Mouse (Mus musculus) left cerebral cortex, postnatal 14 days (tissue): ENCODE data around the gene Snx10. TPM values are rescaled to one million over a fixed set of nuclear protein-coding genes. Genes with fewer than 3 reads are reported as not detected.

Source experiments
- DNase-seq, 2 experiments: peaks; one replicate each; pipeline ENCODE4 v3.0.0; 2021 to 2022; ENCODE audit warnings: low spot score in 2 of 2, mixed read lengths in 1 of 2
- intact Hi-C: fragments of 180-260 bp; cut with DNase I; formaldehyde crosslinking; loops from one replicate; pipeline ENCODE4 v1.15.1; 2025
- total RNA-seq, 2 experiments: library from RNA; stranded (reverse); gene quantifications; 2 replicates each; pipeline ENCODE4 v1.2.3; 2021

The Snx10 gene
- total RNA-seq, 2 experiments from 2014 or later, result 114 to 116 TPM

GRCm38 (mm10) chr6:51524321-51524931, 725 bp downstream of the Snx10 start:
- intact Hi-C loops, result no loop called here
- peak; percentile 40 to 54 for DNase-seq

DNA sequence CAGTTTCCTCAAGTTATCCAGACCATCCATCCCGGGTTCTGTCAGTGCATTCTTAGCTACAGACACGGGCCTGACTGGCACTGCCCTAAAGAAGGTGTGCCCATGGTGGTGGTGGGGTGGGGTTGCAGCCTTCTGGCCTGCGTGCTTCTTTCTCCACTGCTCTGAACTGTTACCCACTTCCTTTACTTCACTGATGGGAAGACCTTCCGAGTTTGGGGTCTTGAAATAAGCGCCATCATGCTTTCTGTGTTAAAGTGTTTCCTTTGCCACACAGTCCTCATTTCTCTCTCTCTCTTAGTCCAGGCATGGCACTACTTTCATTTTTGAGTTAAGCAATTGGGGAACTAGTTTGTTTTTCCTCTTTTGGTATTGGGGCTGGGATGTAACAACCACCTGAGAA, 1.3 kb downstream of the Snx10 start:
- no peak for DNase-seq
- intact Hi-C loops, result no loop called here

GRCm38 (mm10) chr6:51529457-51529856, 5.8 kb downstream of the Snx10 start:
- intact Hi-C loops, result no loop called here

GRCm38 (mm10) chr6:51533467-51534200, 9.9 kb downstream of the Snx10 start:
- DNase-seq, result no peak
- intact Hi-C loops, result no loop called here

More at GRCm38 (mm10) chr6:51529457-51529856, 5.8 kb downstream of the Snx10 start:
- no peak for DNase-seq

DNA sequence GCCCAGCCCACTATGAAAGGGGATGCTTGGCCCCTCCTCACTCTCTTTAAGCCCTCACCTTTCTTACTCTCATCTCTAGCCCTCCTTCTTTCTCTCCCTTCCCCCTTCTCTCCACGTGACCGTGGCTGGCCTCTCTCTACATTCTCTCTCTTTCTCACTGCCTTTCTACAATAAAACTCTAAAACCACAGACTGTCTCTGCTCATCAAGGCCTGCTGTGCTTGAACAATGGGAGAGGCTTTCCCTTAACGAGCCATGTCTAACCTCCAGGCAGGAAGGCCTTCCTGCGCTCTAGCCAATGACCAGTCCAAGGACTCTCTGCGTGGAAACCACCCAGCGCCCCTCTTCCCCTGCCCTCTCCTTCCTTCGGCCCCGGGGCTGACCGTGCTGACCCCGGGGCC, 11.9 kb downstream of the Snx10 start:
- DNase-seq, result no peak
- intact Hi-C loops, result no loop called here

DNA sequence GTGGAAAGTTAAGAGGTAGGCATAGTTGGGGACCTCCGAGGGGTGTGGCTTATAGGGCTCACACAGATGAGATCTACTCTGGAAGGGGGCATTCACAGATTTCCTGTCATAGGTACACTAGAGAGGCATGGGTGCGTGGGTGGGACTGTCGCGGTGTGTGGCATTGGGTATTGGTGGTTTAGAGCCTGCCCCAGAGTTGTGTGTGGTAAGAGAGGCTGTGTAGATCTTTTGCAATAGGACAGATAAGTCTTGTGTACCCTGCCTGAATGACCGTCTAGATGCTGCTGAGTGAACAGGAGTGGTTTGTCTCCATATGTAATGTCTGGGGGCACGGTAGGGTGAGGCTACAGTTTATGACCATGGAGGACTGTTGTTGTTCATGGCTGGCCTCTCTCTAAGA, 16.8 kb downstream of the Snx10 start:
- intact Hi-C loops, result no loop called here
- DNase-seq, result no peak

DNA sequence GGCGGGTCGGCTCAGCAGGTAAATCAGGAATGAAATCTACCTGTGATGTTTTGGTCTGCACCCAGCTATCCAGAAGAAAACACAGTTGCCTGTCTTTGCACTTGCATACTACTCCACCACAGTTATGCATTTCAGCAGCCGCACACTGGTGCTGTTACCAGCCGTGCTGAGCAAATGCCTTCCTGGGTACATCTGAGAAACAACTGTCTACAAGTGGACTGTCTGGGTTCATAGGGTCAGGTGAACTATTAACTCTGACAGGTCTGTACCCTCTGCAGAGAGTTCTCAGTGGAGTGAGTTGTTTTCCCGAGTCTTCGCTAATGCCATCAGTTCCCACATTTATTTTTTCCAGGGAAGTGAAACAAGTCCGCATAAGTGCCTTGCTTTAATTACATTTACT, 17.7 kb downstream of the Snx10 start:
- no peak for DNase-seq
- intact Hi-C loops, result no loop called here

- DNase-seq, result no peak
- intact Hi-C loops, result no loop called here
Observed at GRCm38 (mm10) chr6:51542147-51542546, 18.4 kb downstream of the Snx10 start.

DNA sequence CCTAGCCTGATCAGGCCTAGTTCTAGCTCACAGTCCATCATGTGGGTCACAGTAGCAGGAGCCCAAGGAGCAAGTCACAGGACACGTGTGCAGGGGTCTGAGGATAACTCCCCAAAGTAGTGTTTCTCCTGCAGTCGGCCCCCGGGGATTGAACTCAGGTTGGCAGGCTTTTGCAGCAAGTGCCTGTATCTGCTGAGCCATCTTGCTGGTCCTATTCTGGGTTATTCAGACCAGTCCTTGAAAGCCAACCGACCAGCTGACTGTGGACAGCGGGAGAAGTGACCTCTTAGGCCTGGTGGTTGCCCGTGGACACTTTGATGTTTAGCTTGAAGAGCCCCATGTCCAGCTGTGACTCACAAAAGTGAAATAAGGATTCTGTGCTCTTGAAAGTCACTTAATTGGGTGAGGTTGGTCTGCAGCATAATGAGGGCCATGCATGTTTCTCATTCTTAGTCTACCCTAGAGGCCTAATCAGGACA, 20.0 kb downstream of the Snx10 start:
- intact Hi-C loops, result no loop called here
- DNase-seq, result no peak

DNA sequence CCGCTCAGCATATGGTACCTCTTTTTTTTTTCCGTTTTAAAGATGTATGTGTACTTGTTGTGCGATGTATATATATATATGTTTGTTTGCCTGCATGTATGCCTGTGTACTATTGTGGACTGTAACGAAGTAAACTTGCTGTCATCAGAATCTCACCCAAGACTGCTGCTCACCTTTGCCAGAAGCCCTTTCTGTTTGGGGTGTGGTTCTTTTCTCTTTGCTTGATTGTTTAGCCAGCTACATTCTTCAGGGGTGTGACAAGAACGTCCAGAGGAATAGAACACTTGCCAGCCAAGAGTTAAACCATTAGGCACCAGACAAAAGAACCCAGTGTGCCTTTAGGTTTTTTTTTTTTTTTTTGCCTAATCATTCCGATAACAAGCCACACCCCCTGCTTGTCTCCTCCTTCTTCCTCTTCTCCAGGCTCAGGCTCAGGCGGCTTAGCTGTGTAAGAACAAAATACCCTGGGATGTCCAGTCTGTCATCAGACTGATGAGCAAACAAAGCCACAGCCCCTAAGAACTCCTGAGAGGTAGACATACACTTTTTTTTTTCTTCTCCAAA, 20.5 kb downstream of the Snx10 start:
- DNase-seq, result no peak
- intact Hi-C loops, result no loop called here

GRCm38 (mm10) chr6:51545219-51545859, 21.6 kb downstream of the Snx10 start:
- intact Hi-C loops, result no loop called here
- DNase-seq, result no peak

DNA sequence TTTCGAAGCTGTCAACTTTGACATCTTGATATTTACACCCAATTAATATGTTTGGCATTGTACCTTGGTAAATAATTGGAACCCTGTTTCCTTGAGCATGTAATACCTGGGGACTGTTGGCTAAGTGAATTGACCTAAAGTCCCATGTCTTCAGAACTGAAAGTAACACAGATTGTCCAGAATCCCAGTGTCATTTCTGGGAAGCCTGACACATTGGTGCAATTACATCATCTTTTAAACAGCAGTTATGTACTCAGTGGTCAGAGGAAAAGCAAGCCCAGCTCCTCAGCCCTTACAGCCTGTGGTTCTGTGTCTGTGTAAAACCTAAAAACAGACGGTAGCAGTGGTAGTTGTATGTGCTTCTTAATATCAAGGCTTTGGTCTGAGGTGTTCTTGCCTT, 22.4 kb downstream of the Snx10 start:
- intact Hi-C loops, result no loop called here
- DNase-seq, result no peak

DNA sequence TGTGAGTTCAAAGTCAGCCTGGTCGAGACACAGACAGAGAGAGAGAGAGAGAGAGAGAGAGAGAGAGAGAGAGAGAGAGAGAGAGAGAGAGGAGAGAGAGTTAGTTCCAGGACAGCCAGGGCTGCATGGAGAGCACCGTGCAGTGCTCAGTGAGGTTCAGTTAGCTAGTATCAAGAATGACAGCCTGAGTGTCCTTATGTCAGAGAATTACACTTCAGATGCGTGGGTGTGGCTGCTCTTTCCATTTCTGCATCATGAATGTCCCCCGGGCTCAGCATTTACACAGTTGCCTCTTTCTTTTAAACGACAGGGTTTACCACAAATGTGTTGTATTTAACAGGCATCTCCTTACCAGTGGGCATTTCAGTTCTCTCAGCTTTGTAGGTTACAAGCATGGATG, 25.1 kb downstream of the Snx10 start:
- intact Hi-C loops, result no loop called here
- DNase-seq, result peak in 1 of 2 experiments; percentile 38

GRCm38 (mm10) chr6:51551267-51551802, 27.6 kb downstream of the Snx10 start:
- DNase-seq, result no peak
- intact Hi-C loops, result loop anchor here (5.0 kb wide), 2 partner anchors 34 to 79 kb away; partner anchors contain the start of gene Cbx3

- intact Hi-C loops, result no loop called here
Observed at GRCm38 (mm10) chr6:51556562-51556961, 32.9 kb downstream of the Snx10 start.

GRCm38 (mm10) chr6:51558311-51558710, 34.6 kb downstream of the Snx10 start:
- intact Hi-C loops, result no loop called here
- no peak for DNase-seq

More at GRCm38 (mm10) chr6:51556562-51556961, 32.9 kb downstream of the Snx10 start:
- DNase-seq, result no peak

DNA sequence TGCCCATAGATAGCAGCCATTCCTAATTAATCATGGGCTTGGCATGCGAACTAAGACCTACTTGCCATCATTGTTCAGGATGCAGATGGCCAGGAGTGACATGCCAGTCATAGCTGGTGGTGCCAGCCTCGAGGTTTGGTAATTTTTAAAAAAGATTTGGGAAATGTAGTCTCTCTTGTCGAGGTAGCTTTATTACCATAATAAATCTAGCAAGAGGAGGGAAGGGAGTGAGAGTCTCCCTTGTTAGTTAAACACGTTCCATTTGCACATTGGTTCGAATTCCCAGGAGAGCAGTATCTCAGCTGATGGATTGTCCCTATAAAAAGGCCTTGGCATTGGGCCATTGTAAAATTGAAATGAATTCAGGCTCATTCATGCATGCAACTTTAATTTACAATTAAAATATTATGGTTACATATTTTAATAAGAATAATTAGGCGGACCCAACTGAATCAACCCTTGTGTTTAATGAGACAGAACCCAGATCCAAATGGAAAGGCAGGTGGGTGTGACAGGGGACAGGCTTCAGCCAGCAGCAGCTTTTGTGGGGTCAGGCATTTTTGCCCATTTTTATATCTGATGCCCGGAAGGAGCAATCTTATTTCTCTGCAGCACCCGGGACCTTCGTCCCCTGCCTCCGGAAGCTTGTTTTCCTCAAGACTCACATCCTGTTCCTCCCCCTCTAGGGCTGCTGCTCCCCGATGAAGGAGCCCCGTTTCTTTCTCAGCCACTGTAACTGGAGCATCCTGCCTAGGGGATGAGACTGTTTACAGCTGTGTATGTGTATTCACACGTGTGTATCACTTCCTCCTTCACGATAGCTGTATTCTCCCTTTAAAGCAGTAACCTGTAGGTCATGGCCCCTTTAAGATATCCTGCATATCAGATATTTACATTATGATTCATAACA, 43.3 kb downstream of the Snx10 start:
- intact Hi-C loops, result no loop called here
- no peak for DNase-seq

GRCm38 (mm10) chr6:51569086-51569485, 45.4 kb downstream of the Snx10 start:
- DNase-seq, result no peak
- intact Hi-C loops, result no loop called here

- no peak for DNase-seq
- intact Hi-C loops, result no loop called here
Observed at GRCm38 (mm10) chr6:51573136-51573535, 49.4 kb downstream of the Snx10 start.
